Mouse (Mus musculus): ENCODE measurements at regions not wholly inside any gene's neighbourhood (a gene's known extent, or its start where the extent isn't known, plus 50 kb on each side); places are given as distances from the start of the nearest gene placed in this dataset.
"Not testable (repeated sequence)": the region's sequence is repeated elsewhere in the genome, so short reads cannot be mapped to it uniquely, and the experiment has no call there.

DNA sequence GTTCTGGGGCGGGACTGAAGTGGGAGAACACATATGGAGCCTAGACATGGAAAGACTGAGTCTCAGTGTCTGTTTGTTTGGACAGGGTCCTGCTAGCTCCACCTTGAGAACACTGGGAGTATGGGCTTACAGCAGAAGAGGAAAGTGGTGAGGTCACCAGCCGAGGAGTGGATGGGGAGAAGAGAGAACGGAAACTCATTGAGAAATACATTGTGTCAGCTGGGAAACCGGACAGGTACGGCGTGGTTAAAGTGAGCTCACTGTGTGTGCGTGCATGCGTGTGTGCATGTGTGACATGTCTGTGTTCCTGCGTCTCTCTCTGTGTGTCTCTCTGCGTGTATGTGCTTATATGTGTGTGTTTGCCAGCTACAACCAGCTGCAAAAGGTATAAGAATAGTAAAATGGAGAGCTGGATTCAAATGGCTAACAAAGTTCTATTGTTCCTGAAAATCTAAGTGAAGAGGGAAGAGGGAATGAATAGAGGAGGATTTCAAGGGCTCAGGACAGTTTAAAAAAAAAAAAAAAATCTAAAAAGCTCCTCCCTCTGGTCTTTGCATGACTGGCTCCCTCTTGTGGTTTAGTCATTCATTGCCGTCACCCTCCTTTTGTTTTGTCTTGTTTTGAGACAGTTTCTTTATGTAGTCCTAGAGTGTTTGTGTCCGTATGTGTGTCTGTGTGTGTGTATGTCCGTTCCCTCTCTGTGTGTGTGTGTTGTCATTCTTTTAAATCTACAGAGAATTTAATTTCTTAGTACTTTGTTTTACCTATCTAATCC lies 52.0 kb upstream of the Ak4 start:
- H3K27me3 ChIP-seq = no peaks in the 10 kb centered on the region
- ATAC-seq (ENCODE audit: low FRiP score, low read depth) = no peak
- H3K27ac ChIP-seq = no peak overlapping the region
- no peak overlapping the region for H3K4me2 ChIP-seq (replicated peaks)
- no peaks in the 10 kb centered on the region for H3K36me3 ChIP-seq
- H3K9ac ChIP-seq = no peak overlapping the region
- WGBS = 66% methylated on average over 13 of the region's 13 CpGs
- H3K4me1 ChIP-seq = no peaks in the 10 kb centered on the region
- H3K4me3 ChIP-seq = no peak overlapping the region
- no peaks in the 10 kb centered on the region for H3K9me3 ChIP-seq

DNA sequence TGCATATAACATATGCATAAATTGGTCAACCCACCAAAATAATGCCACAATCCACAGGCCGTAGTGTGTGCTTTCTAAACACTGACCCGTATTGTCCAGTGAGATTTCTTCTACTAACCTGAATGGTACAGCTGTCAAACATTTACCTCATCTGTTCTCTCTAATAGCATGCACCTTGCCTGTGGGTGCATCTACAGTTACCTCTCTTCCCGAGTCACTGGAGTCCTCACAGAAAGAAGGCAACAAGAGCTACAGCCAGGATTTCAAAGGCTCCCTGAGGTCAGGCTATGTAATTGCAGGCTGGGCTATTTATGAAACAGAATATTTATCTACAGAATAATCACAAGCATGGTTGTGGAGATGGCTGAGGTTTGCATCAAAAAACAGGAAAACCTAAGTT lies 53.8 kb upstream of the Ak4 start:
- H3K4me2 ChIP-seq (replicated peaks) = no peak overlapping the region
- H3K36me3 ChIP-seq = no peaks in the 10 kb centered on the region
- ATAC-seq (ENCODE audit: low FRiP score, low read depth) = no peak
- H3K4me1 ChIP-seq = no peaks in the 10 kb centered on the region
- no peak overlapping the region for H3K9ac ChIP-seq
- H3K4me3 ChIP-seq = no peak overlapping the region
- H3K9me3 ChIP-seq = no peaks in the 10 kb centered on the region
- no peaks in the 10 kb centered on the region for H3K27me3 ChIP-seq
- H3K27ac ChIP-seq = no peak overlapping the region
- 77% methylated on average over 3 of the region's 3 CpGs for WGBS

DNA sequence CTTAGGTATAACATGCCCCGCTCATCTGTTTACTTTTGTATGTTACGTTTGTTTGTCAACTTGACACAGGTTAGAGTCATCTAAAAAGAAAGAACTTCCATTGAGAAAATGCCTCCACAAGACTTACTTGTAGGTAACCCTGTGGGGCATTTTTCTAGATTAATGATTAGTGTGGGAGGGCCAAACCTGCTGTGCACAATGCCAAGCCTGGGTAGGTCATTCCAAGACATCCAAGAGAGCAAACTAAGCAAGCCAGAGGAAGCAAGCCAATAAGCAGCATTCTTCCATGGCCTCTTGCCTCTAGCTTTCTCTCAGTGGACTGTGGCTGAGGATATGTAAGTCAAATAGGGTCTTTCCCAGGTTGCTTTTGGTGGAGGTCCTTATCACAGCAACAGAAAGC lies 54.4 kb upstream of the Ak4 start:
- Histone ChIP-seq H3K9ac (no peak overlapping the region), H3K4me3 (no peak overlapping the region), H3K27ac (no peak overlapping the region), H3K36me3 (no peaks in the 10 kb centered on the region), H3K4me2 (replicated peaks) (no peak overlapping the region), H3K9me3 (no peaks in the 10 kb centered on the region), H3K27me3 (no peaks in the 10 kb centered on the region), H3K4me1 (no peaks in the 10 kb centered on the region)
- no peak for ATAC-seq (ENCODE audit: low FRiP score, low read depth)
- 92% methylated on average over 2 of the region's 2 CpGs for WGBS

GRCm38 (mm10) chr4:101363231-101363630 lies 55.8 kb upstream of the Ak4 start:
- not testable (repeated sequence) for H3K4me3 ChIP-seq; H3K9ac ChIP-seq; H3K4me1 ChIP-seq; H3K27ac ChIP-seq; H3K27me3 ChIP-seq; H3K36me3 ChIP-seq; H3K9me3 ChIP-seq; ATAC-seq (ENCODE audit: low FRiP score, low read depth); H3K4me2 ChIP-seq (replicated peaks)
- WGBS = 87% methylated on average over 1 of the region's 1 CpGs

DNA sequence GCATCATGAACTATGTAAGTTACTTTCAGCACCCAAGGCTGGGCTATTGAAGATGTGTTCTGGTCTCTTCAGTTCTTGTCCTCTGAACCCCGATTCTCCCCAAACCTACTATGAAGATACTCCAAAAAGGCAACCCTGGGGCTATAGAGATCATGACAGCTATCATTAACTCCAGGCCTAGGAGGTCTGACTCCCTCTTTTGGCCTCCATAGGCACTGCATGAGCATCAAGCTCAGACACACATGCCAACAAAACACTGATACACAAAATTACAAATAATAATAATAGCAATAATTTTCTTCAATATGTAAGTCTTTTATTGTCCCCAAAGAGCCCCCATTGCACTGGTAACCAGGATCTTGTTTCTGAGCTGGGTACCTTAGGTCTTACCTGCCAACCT lies 57.3 kb upstream of the Ak4 start:
- no peak overlapping the region for H3K9ac ChIP-seq
- no peak overlapping the region for H3K4me3 ChIP-seq
- peaks cover 10% of the 10 kb centered on the region for H3K4me1 ChIP-seq
- H3K36me3 ChIP-seq = no peaks in the 10 kb centered on the region
- WGBS = 86% methylated on average over 1 of the region's 1 CpGs
- no peak overlapping the region for H3K4me2 ChIP-seq (replicated peaks)
- H3K27me3 ChIP-seq = no peaks in the 10 kb centered on the region
- ATAC-seq (ENCODE audit: low FRiP score, low read depth) = no peak
- H3K9me3 ChIP-seq = no peaks in the 10 kb centered on the region
- H3K27ac ChIP-seq = no peak overlapping the region

- H3K27me3 ChIP-seq = no peaks in the 10 kb centered on the region
- H3K27ac ChIP-seq = no peak overlapping the region
- H3K9ac ChIP-seq = no peak overlapping the region
- no peaks in the 10 kb centered on the region for H3K36me3 ChIP-seq
- H3K4me1 ChIP-seq = peaks cover 14% of the 10 kb centered on the region
- no peak overlapping the region for H3K4me3 ChIP-seq
- WGBS = 75% methylated on average over 7 of the region's 7 CpGs
- H3K4me2 ChIP-seq (replicated peaks) = no peak overlapping the region
- no peak for ATAC-seq (ENCODE audit: low FRiP score, low read depth)
- H3K9me3 ChIP-seq = no peaks in the 10 kb centered on the region
These were observed 58.8 kb upstream of the Ak4 start for GRCm38 (mm10) chr4:101360296-101360695.

DNA sequence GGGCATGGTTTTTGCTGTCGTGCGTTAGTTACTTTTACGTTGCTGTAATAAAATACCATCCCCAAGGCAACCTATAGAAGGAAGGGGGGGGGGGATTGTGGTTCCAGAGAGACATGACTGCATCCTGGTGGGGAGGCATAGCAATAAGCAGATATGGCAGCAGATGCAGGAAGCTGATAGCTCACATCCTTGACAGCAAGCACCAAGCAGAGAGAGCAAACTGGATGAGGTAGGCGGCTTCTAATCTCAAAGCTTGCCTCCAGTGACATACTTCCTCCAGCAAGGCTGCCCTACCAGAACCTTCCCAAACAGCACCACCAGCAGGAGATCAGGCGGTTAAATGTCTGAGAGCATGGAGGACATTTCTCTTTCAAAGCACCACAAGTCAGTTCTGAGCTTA lies 60.0 kb upstream of the Ak4 start:
- H3K4me3 ChIP-seq = no peak overlapping the region
- no peaks in the 10 kb centered on the region for H3K36me3 ChIP-seq
- 0 out of 2 replicates have a peak, but pooled peaks cover 4% of the 10 kb centered on the region for H3K27me3 ChIP-seq
- H3K4me2 ChIP-seq (replicated peaks) = no peak overlapping the region
- H3K4me1 ChIP-seq = peaks cover 26% of the 10 kb centered on the region
- 69% methylated on average over 5 of the region's 5 CpGs for WGBS
- ATAC-seq (ENCODE audit: low FRiP score, low read depth) = no peak
- no peaks in the 10 kb centered on the region for H3K9me3 ChIP-seq
- no peak overlapping the region for H3K9ac ChIP-seq
- H3K27ac ChIP-seq = no peak overlapping the region

DNA sequence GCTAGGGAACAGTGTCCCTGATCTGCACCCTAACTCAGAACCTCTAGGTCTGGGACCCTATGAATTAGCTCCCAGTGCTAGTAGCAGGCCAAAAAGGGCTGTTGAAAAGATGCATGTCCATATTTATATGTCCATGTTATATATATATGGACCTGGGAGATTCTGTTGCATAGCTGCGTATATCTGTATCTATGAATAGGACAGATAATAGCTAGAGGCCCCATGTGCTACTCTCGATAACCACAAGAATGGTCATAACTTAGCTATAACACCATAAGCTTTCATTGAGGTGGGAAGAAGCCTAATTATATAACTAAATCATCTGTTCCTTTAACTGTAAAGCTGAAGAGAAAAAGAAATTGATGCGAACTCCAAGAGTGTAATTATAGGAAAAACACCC lies 60.6 kb upstream of the Ak4 start:
- H3K4me3 ChIP-seq = no peak overlapping the region
- H3K9ac ChIP-seq = no peak overlapping the region
- H3K27ac ChIP-seq = no peak overlapping the region
- no peak overlapping the region for H3K4me2 ChIP-seq (replicated peaks)
- H3K27me3 ChIP-seq = 0 out of 2 replicates have a peak, but pooled peaks cover 4% of the 10 kb centered on the region
- H3K4me1 ChIP-seq = peaks cover 26% of the 10 kb centered on the region
- no peaks in the 10 kb centered on the region for H3K9me3 ChIP-seq
- no peak for ATAC-seq (ENCODE audit: low FRiP score, low read depth)
- 91% methylated on average over 3 of the region's 3 CpGs for WGBS
- no peaks in the 10 kb centered on the region for H3K36me3 ChIP-seq

DNA sequence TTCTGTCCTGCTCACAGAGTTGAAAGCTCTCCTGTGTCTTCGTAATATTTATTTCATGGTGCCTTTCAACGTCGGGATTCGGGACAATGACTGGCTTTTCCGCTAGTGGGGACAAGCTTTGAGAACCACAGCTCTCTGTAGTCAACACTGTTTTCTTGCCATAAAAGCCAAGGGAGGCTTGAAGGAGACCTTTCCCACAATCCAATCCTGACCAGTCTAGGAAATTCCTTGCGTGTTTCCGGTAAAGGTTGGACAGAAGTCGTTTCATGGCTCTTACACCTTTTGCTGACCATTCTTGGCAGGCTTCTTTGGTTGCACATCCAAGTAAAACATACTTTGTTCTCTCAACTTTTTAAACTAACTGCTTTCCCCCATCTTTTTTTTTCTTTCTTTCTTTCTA lies 61.2 kb upstream of the Ak4 start:
- H3K9me3 ChIP-seq = no peaks in the 10 kb centered on the region
- H3K9ac ChIP-seq = no peak overlapping the region
- peaks cover 26% of the 10 kb centered on the region for H3K4me1 ChIP-seq
- H3K27me3 ChIP-seq = 0 out of 2 replicates have a peak, but pooled peaks cover 4% of the 10 kb centered on the region
- ATAC-seq (ENCODE audit: low FRiP score, low read depth) = no peak
- no peaks in the 10 kb centered on the region for H3K36me3 ChIP-seq
- H3K4me2 ChIP-seq (replicated peaks) = peak overlapping the region; percentile 93
- 74% methylated on average over 8 of the region's 8 CpGs for WGBS
- peak overlapping the region; percentile 80; the same call in 1 of the 2 replicates for H3K4me3 ChIP-seq
- 0 out of 2 replicates have a peak overlapping the region, but pooled peaks have one; percentile 49 for H3K27ac ChIP-seq

DNA sequence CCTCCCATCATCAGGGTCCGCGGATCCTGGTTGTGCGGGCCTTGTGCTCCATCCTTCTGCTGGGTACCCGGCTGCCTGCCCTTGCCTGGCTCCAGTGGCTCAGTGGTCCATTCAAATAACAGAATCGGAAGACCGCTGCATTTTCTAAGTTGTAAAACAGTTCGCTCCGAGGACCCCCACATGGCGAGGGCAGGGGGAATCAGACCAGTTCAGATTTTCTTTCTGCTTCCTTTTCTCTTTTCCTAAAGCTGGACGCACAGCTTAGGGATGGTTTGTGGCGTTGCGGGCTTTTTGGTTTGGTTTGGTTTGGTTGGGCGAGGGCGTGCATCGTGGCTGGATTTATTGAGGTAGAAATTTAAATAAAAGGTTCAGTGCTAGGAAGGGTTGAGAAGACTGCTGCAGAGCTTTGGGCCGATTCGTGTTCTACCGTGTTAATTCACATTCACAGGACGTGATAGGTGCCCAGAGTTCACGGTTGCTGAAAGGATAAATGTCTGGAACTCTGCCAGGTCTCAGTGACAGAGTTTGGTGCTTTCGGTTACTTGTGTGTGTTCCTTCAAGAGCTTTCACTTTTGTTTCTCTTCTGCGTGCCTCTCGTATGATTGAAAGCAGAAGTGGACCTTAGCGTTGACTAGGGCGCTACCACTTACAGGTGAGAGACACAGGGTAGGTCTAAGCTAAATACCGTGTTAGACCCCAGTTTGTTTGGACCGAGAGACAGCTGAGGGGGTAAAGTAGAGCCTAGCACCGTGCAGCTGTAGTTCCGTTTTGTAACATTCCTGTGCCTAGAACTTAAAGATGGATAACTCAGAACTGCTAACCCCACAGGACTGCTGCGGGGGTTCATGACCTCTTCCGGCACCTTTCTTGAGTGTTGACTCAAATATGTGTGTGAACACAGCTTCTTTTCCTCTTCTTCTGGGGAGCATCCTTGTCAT lies 61.9 kb upstream of the Ak4 start:
- H3K36me3 ChIP-seq = no peaks in the 10 kb centered on the region
- peak overlapping the region; percentile 93 for H3K4me2 ChIP-seq (replicated peaks)
- 13% methylated on average over 31 of the region's 31 CpGs for WGBS
- H3K27me3 ChIP-seq = 0 out of 2 replicates have a peak, but pooled peaks cover 4% of the 10 kb centered on the region
- H3K9ac ChIP-seq = peak overlapping the region; percentile 83
- peak; percentile 78; the same call in 1 of the 2 replicates for ATAC-seq (ENCODE audit: low FRiP score, low read depth)
- peak overlapping the region; percentile 80 for H3K4me3 ChIP-seq
- H3K27ac ChIP-seq = peak overlapping the region; percentile 49
- H3K9me3 ChIP-seq = no peaks in the 10 kb centered on the region
- peaks cover 26% of the 10 kb centered on the region for H3K4me1 ChIP-seq

- Histone ChIP-seq H3K4me1 (peaks cover 26% of the 10 kb centered on the region), H3K36me3 (no peaks in the 10 kb centered on the region), H3K27me3 (0 out of 2 replicates have a peak, but pooled peaks cover 4% of the 10 kb centered on the region), H3K4me2 (replicated peaks) (peak overlapping the region; percentile 93), H3K4me3 (peak overlapping the region; percentile 80), H3K9me3 (no peaks in the 10 kb centered on the region), H3K9ac (peak overlapping the region; percentile 83), H3K27ac (peak overlapping the region; percentile 65)
- WGBS = under 1% methylated on average over 81 of the region's 107 CpGs
- peak; percentile 66 for ATAC-seq (ENCODE audit: low FRiP score, low read depth)
These were observed 62.8 kb upstream of the Ak4 start for GRCm38 (mm10) chr4:101356093-101356953.

Measured in limb, embryonic 13.5 days (tissue).